Mouse (Mus musculus) testis, postnatal 10 days (tissue): ENCODE measurements around the gene Gm13288.
"Not testable (repeated sequence)": the region's sequence is repeated elsewhere in the genome, so short reads cannot be mapped to it uniquely, and the experiment has no call there.

Source experiments
- DNase-seq: peaks from one replicate; pipeline ENCODE4 v3.0.0; 2021; ENCODE audit warnings: low spot score

The Gm13288 gene

DNA sequence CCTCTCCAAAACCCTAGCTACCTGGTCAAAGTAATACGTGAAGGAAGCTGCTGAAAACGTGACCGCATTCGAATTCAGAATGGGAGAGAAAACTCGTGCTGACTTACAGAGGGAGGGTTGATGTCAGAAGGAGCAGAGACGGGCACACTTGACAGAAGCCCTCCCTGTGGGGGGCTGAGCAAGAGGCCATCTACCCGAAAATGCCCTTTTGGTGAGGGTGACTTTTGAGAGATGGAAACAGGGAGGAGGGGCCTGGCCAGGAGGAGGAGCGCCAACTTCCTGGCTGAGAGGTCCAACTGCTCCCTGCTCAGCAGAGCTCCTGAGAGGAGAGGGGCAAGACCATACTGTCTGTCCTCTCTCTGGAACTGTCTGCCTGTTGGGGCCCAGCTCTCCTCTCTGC lies at the start of gene Gm13288:
TSS of gene Gm13288 (plus strand) at position 301 of the 400 bp plus-strand sequence.
- DNase-seq: not testable (repeated sequence)

DNA sequence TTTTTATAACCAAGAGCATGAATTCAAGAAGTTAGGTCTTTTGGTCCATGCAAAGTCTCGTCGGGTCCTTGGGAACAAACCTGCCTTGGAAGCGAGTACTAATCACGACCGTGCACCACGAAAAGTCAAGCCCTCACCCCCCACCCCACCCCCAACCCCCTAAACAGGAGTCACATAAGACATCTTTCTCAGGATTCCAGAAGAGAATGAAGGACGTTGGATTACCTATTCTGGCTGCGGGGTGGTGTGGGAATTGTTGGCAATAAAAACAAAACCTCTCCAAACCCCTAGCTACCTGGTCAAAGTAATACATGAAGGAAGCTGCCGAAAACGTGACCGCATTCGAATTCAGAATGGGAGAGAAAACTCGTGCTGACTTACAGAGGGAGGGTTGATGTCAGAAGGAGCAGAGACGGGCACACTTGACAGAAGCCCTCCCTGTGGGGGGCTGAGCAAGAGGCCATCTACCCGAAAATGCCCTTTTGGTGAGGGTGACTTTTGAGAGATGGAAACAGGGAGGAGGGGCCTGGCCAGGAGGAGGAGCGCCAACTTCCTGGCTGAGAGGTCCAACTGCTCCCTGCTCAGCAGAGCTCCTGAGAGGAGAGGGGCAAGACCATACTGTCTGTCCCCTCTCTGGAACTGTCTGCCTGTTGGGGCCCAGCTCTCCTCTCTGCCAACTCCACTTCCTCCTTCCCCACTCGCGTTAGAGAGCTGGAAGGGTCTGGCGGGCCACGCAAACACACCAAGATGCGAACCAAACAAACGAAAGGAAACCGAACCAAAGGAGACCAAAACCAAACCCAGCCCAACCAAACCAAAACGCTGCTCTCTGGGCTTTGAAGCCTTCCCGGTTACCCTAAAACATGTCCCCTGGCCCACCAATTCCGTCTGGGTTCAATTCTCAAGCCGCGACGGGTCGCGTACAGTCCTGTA lies 48.5 kb upstream of the Gm13288 start:
- not testable (repeated sequence) for DNase-seq

DNA sequence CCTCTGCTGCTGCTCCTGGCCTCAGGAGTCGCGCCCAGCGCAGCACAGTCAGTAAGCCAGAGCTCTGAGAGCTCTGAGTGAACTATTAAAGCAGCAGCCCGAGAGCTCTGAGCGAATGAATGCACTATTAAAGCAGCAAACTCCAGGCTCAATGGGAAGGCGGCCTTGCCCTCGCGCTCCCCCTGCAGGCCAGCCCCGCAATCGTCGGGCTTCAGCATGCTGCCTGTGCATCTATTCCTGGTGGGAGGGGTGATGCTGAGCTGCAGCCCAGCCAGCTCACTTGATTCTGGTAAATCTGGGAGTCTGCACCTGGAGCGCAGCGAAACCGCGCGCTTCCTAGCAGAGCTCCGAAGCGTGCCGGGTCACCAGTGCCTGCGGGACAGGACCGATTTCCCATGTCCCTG lies 47.7 kb upstream of the Gm13288 start:
- peak; percentile 88 for DNase-seq

DNA sequence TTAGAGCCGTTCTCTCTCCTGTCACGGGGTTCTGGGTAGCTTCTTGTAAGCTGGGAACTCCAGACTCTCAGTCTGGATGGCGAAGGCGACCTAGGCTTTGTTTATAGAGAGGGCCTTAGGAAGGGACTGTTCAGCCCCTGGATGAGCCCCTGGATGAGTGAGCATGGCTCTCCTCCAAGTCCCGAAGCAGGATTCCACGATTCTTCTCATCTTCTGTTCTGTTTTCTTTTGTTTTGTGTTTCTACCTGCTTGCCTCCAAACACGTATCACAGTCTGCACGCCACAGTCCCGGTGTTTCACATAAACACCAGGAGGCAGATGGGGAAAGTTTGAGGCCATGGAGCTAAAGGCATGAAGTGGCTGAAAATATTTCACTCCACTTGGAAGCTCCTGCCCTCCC lies 46.6 kb upstream of the Gm13288 start:
- DNase-seq: not testable (repeated sequence)

DNA sequence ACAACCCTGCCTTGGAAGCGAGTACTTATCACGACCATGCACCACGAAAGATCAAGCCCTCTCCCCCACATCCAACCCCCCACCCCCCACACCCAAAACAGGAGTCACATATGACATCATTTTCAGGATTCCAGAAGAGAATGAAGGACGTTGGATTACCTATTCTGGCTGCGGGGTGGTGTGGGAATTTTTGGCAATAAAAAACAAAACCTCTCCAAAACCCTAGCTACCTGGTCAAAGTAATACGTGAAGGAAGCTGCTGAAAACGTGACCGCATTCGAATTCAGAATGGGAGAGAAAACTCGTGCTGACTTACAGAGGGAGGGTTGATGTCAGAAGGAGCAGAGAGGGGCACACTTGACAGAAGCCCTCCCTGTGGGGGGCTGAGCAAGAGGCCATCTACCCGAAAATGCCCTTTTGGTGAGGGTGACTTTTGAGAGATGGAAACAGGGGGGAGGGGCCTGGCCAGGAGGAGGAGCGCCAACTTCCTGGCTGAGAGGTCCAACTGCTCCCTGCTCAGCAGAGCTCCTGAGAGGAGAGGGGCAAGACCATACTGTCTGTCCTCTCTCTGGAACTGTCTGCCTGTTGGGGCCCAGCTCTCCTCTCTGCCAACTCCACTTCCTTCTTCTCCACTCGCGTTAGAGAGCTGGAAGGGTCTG lies 45.6 kb upstream of the Gm13288 start, which contains the start of gene Gm13283:
TSS of gene Gm13283 (plus strand) at position 510 of the 659 bp plus-strand sequence.
- peak; percentile 56 for DNase-seq

DNA sequence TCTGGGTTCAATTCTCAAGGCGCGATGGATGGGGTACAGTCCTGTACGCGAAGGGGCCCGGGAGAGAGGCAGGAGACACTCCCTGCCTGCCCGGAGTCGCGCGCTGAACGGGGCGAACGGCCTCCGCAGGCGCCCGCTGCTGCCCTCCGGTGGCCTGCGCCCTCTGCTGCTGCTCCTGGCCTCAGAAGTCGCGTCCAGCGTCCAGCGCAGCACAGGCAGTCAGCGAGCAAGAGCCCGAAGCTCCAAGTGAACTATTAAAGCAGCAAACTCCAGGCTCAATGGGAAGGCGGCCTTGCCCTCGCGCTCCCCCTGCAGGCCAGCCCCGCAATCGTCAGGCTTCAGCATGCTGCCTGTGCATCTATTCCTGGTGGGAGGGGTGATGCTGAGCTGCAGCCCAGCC lies 44.9 kb upstream of the Gm13288 start:
- peak; percentile 74 for DNase-seq

DNA sequence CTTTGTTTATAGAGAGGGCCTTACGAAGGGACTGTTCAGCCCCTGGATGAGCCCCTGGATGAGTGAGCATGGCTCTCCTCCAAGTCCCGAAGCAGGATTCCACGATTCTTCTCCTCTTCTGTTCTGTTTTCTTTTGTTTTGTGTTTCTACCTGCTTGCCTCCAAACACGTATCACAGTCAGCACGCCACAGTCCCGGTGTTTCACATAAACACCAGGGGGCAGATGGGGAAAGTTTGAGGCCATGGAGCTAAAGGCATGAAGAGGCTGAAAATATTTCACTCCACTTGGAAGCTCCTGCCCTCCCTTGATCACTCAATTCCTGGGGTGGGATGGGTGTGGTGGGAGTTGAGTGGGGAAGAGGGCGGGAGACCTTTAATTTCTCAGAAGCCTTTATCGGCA lies 43.6 kb upstream of the Gm13288 start:
- peak; percentile 86 for DNase-seq

DNA sequence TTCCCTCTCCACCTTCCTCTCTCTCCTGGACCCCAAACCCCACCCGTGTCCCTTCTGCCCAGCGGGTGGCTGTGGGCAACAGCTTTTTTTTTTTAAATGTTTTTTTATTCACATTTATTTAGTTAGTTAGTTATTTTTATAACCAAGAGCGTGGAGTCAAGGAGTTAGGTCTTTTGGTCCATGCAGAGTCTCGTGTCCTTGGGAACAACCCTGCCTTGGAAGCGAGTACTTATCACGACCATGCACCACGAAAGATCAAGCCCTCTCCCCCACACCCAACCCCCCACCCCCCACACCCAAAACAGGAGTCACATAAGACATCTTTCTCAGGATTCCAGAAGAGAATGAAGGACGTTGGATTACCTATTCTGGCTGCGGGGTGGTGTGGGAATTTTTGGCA lies 43.0 kb upstream of the Gm13288 start:
- not testable (repeated sequence) for DNase-seq

DNA sequence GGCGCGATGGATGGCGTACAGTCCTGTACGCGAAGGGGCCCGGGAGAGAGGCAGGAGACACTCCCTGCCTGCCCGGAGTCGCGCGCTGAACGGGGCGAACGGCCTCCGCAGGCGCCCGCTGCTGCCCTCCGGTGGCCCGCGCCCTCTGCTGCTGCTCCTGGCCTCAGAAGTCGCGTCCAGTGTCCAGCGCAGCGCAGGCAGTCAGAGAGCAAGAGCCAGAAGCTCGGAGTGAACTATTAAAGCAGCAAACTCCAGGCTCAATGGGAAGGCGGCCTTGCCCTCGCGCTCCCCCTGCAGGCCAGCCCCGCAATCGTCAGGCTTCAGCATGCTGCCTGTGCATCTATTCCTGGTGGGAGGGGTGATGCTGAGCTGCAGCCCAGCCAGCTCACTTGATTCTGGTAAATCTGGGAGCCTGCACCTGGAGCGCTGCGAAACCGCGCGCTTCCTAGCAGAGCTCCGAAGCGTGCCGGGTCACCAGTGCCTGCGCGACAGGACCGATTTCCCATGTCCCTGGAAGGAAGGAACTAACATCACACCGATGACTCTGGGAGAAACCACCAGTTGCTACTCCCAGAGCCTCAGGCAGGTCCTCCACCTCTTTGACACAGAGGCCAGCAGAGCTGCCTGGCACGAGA lies 41.8 kb upstream of the Gm13288 start:
- DNase-seq: not testable (repeated sequence)

DNA sequence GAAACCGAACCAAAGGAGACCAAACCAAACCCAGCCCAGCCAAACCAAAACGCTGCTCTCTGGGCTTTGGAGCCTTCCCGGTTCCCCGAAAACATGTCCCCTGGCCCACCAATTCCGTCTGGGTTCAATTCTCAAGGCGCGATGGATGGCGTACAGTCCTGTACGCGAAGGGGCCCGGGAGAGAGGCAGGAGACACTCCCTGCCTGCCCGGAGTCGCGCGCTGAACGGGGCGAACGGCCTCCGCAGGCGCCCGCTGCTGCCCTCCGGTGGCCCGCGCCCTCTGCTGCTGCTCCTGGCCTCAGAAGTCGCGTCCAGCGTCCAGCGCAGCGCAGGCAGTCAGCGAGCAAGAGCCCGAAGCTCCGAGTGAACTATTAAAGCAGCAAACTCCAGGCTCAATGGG lies 31.8 kb upstream of the Gm13288 start, which contains the start of gene Gm13290:
TSS of gene Gm13290 (plus strand) at position 301 of the 400 bp plus-strand sequence.
- DNase-seq: not testable (repeated sequence)

DNA sequence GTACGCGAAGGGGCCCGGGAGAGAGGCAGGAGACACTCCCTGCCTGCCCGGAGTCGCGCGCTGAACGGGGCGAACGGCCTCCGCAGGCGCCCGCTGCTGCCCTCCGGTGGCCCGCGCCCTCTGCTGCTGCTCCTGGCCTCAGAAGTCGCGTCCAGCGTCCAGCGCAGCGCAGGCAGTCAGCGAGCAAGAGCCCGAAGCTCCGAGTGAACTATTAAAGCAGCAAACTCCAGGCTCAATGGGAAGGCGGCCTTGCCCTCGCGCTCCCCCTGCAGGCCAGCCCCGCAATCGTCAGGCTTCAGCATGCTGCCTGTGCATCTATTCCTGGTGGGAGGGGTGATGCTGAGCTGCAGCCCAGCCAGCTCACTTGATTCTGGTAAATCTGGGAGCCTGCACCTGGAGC lies 28.7 kb upstream of the Gm13288 start, which contains the start of gene Gm13289:
TSS of gene Gm13289 (plus strand) at position 301 of the 400 bp plus-strand sequence.
- not testable (repeated sequence) for DNase-seq

DNA sequence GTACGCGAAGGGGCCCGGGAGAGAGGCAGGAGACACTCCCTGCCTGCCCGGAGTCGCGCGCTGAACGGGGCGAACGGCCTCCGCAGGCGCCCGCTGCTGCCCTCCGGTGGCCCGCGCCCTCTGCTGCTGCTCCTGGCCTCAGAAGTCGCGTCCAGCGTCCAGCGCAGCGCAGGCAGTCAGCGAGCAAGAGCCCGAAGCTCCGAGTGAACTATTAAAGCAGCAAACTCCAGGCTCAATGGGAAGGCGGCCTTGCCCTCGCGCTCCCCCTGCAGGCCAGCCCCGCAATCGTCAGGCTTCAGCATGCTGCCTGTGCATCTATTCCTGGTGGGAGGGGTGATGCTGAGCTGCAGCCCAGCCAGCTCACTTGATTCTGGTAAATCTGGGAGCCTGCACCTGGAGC lies 25.8 kb upstream of the Gm13288 start, which contains the start of gene Gm13272:
TSS of gene Gm13272 (plus strand) at position 301 of the 400 bp plus-strand sequence.
- DNase-seq: not testable (repeated sequence)

DNA sequence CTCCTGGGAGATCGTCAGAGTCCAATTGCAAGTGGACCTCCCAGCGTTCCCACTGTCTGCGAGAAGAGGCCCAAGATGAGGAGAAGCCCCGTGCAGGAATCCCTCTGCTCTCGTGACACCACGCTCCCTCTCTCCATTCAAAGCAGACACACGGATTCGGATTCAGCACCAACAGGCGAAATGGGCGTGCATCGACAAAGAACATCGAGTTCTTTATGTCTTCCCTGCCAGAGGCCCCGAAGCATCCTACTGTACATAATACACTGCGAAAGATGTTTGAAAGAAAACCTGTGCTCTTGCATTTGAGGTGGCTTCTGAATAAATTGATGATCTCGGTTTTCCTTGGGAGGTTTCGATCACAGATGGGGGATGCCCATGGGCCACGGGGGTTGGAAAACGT lies 25.0 kb upstream of the Gm13288 start:
- DNase-seq: not testable (repeated sequence)

DNA sequence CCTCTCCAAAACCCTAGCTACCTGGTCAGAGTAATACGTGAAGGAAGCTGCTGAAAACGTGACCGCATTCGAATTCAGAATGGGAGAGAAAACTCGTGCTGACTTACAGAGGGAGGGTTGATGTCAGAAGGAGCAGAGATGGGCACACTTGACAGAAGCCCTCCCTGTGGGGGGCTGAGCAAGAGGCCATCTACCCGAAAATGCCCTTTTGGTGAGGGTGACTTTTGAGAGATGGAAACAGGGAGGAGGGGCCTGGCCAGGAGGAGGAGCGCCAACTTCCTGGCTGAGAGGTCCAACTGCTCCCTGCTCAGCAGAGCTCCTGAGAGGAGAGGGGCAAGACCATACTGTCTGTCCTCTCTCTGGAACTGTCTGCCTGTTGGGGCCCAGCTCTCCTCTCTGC lies 23.5 kb upstream of the Gm13288 start, which contains the start of gene Ifnz:
TSS of gene Ifnz (plus strand) at position 301 of the 400 bp plus-strand sequence.
- not testable (repeated sequence) for DNase-seq

DNA sequence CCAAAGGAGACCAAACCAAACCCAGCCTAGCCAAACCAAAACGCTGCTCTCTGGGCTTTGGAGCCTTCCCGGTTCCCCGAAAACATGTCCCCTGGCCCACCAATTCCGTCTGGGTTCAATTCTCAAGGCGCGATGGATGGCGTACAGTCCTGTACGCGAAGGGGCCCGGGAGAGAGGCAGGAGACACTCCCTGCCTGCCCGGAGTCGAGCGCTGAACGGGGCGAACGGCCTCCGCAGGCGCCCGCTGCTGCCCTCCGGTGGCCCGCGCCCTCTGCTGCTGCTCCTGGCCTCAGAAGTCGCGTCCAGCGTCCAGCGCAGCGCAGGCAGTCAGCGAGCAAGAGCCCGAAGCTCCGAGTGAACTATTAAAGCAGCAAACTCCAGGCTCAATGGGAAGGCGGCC lies 23.0 kb upstream of the Gm13288 start:
- DNase-seq: not testable (repeated sequence)

DNA sequence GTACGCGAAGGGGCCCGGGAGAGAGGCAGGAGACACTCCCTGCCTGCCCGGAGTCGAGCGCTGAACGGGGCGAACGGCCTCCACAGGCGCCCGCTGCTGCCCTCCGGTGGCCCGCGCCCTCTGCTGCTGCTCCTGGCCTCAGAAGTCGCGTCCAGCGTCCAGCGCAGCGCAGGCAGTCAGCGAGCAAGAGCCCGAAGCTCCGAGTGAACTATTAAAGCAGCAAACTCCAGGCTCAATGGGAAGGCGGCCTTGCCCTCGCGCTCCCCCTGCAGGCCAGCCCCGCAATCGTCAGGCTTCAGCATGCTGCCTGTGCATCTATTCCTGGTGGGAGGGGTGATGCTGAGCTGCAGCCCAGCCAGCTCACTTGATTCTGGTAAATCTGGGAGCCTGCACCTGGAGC lies 19.9 kb upstream of the Gm13288 start, which contains the start of gene Gm13276:
TSS of gene Gm13276 (plus strand) at position 301 of the 400 bp plus-strand sequence.
- DNase-seq: not testable (repeated sequence)

DNA sequence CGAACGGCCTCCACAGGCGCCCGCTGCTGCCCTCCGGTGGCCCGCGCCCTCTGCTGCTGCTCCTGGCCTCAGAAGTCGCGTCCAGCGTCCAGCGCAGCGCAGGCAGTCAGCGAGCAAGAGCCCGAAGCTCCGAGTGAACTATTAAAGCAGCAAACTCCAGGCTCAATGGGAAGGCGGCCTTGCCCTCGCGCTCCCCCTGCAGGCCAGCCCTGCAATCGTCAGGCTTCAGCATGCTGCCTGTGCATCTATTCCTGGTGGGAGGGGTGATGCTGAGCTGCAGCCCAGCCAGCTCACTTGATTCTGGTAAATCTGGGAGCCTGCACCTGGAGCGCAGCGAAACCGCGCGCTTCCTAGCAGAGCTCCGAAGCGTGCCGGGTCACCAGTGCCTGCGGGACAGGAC lies 16.9 kb upstream of the Gm13288 start, which contains the start of gene Gm13277:
TSS of gene Gm13277 (plus strand) at position 231 of the 400 bp plus-strand sequence.
- DNase-seq: peak; percentile 54

DNA sequence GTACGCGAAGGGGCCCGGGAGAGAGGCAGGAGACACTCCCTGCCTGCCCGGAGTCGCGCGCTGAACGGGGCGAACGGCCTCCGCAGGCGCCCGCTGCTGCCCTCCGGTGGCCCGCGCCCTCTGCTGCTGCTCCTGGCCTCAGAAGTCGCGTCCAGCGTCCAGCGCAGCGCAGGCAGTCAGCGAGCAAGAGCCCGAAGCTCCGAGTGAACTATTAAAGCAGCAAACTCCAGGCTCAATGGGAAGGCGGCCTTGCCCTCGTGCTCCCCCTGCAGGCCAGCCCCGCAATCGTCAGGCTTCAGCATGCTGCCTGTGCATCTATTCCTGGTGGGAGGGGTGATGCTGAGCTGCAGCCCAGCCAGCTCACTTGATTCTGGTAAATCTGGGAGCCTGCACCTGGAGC lies 14.1 kb upstream of the Gm13288 start, which contains the start of gene Gm13278:
TSS of gene Gm13278 (plus strand) at position 301 of the 400 bp plus-strand sequence.
- DNase-seq: not testable (repeated sequence)

DNA sequence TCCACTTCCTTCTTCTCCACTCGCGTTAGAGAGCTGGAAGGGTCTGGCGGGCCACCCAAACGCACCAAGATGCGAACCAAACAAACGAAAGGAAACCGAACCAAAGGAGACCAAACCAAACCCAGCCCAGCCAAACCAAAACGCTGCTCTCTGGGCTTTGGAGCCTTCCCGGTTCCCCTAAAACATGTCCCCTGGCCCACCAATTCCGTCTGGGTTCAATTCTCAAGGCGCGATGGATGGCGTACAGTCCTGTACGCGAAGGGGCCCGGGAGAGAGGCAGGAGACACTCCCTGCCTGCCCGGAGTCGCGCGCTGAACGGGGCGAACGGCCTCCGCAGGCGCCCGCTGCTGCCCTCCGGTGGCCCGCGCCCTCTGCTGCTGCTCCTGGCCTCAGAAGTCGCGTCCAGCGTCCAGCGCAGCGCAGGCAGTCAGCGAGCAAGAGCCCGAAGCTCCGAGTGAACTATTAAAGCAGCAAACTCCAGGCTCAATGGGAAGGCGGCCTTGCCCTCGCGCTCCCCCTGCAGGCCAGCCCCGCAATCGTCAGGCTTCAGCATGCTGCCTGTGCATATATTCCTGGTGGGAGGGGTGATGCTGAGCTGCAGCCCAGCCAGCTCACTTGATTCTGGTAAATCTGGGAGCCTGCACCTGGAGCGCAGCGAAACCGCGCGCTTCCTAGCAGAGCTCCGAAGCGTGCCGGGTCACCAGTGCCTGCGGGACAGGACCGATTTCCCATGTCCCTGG lies 11.2 kb upstream of the Gm13288 start, which contains the start of gene Gm13275:
TSS of gene Gm13275 (plus strand) at position 552 of the 740 bp plus-strand sequence.
- peak; percentile 69 for DNase-seq

DNA sequence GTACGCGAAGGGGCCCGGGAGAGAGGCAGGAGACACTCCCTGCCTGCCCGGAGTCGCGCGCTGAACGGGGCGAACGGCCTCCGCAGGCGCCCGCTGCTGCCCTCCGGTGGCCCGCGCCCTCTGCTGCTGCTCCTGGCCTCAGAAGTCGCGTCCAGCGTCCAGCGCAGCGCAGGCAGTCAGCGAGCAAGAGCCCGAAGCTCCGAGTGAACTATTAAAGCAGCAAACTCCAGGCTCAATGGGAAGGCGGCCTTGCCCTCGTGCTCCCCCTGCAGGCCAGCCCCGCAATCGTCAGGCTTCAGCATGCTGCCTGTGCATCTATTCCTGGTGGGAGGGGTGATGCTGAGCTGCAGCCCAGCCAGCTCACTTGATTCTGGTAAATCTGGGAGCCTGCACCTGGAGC lies 8.2 kb upstream of the Gm13288 start, which contains the start of gene Gm13279:
TSS of gene Gm13279 (plus strand) at position 301 of the 400 bp plus-strand sequence.
- DNase-seq: not testable (repeated sequence)

DNA sequence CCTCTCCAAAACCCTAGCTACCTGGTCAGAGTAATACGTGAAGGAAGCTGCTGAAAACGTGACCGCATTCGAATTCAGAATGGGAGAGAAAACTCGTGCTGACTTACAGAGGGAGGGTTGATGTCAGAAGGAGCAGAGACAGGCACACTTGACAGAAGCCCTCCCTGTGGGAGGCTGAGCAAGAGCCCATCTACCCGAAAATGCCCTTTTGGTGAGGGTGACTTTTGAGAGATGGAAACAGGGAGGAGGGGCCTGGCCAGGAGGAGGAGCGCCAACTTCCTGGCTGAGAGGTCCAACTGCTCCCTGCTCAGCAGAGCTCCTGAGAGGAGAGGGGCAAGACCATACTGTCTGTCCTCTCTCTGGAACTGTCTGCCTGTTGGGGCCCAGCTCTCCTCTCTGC lies 6.0 kb upstream of the Gm13288 start, which contains the start of gene Gm13285:
TSS of gene Gm13285 (plus strand) at position 301 of the 400 bp plus-strand sequence.
- not testable (repeated sequence) for DNase-seq
